In genomic region chr9:43981376-43981775, GRCm38 (mm10) we compare ENCODE assay signal across 14 mouse cellular contexts.
DNase-seq lines count a peak whose midpoint lies in the region; ATAC-seq lines count a peak whose summit lies in the region.
"Had no signal": no experiment of that assay in that cellular context is flagged by ENCODE, and none has a peak within 500 bp of the region (broad histone marks: within the 10 kb centered on the region; RNA-seq: fewer than 3 reads in every experiment).

No protein-coding gene starts in this region.

- no peaks in the 10 kb centered on the region for H3K4me1 ChIP-seq in intestine, embryonic 14.5 days (replicated peaks; ENCODE audit: control insufficient read depth, insufficient read depth, low read length)
- no peaks in the 10 kb centered on the region; the same call in 1 of the 2 replicates for H3K4me1 ChIP-seq in intestine, embryonic 16.5 days (ENCODE audit: control insufficient read depth, insufficient read depth, low read length)
- peaks cover 3% of the 10 kb centered on the region; the same call in 1 of the 2 replicates for H3K4me1 ChIP-seq in liver, embryonic 13.5 days (replicated peaks)

- H3K9ac ChIP-seq in intestine, embryonic 14.5 days (ENCODE audit: low read length) = no peak overlapping the region
- no peak overlapping the region for H3K9ac ChIP-seq in intestine, embryonic 16.5 days (ENCODE audit: low read depth, low read length)
- H3K9ac ChIP-seq in liver, embryonic 13.5 days = no peak overlapping the region

- peak overlapping the region; percentile 51; the same call in 1 of the 2 replicates for H3K27ac ChIP-seq in intestine, embryonic 14.5 days (ENCODE audit: low read depth)
- peak overlapping the region; percentile 18; the same call in 1 of the 2 replicates for H3K27ac ChIP-seq in intestine, embryonic 16.5 days (ENCODE audit: low read length)
- H3K27ac ChIP-seq in liver, embryonic 13.5 days = no peak overlapping the region
- H3K27ac ChIP-seq: left cerebral cortex, adult 2 months had no signal

- no peak overlapping the region for H3K4me3 ChIP-seq in intestine, embryonic 14.5 days (ENCODE audit: low read depth, low read length)
- H3K4me3 ChIP-seq in intestine, embryonic 16.5 days (ENCODE audit: low read length) = no peak overlapping the region
- no peak overlapping the region for H3K4me3 ChIP-seq in liver, embryonic 13.5 days (replicated peaks)
- H3K4me3 ChIP-seq: left cerebral cortex, adult 2 months had no signal

- ATAC-seq in intestine, embryonic 14.5 days (replicated peaks; ENCODE audit: low FRiP score, low TSS enrichment, low read depth) = no peak; the same call in 1 of the 2 replicates
- peak; percentile 82 for ATAC-seq in intestine, embryonic 16.5 days
- ATAC-seq in liver, embryonic 13.5 days (ENCODE audit: low read depth) = peak; percentile 54

- no peaks in the 10 kb centered on the region for H3K9me3 ChIP-seq in intestine, embryonic 14.5 days (ENCODE audit: control insufficient read depth, low read length)
- H3K9me3 ChIP-seq in intestine, embryonic 16.5 days (ENCODE audit: control insufficient read depth, low read length) = no peaks in the 10 kb centered on the region
- no peaks in the 10 kb centered on the region for H3K9me3 ChIP-seq in liver, embryonic 13.5 days (replicated peaks)

- no peak overlapping the region for H3K4me2 ChIP-seq in intestine, embryonic 14.5 days (ENCODE audit: low read length)
- peak overlapping the region; percentile 22; the same call in 1 of the 2 replicates for H3K4me2 ChIP-seq in intestine, embryonic 16.5 days (ENCODE audit: low read depth, low read length)
- H3K4me2 ChIP-seq in liver, embryonic 13.5 days = no peak overlapping the region
- H3K4me2 ChIP-seq: heart, embryonic 11.5 days had no signal

- no peaks in the 10 kb centered on the region for H3K36me3 ChIP-seq in intestine, embryonic 14.5 days (ENCODE audit: control insufficient read depth, insufficient read depth, low read length)
- no peaks in the 10 kb centered on the region for H3K36me3 ChIP-seq in intestine, embryonic 16.5 days (ENCODE audit: control insufficient read depth, insufficient read depth, low read length)
- H3K36me3 ChIP-seq in liver, embryonic 13.5 days = no peaks in the 10 kb centered on the region

- H3K27me3 ChIP-seq in intestine, embryonic 14.5 days (replicated peaks; ENCODE audit: control insufficient read depth, insufficient read depth, low read length) = no peaks in the 10 kb centered on the region
- H3K27me3 ChIP-seq in intestine, embryonic 16.5 days (replicated peaks; ENCODE audit: control insufficient read depth, insufficient read depth, low read length) = no peaks in the 10 kb centered on the region
- H3K27me3 ChIP-seq in liver, embryonic 13.5 days = no peaks in the 10 kb centered on the region

- peak; percentile 37 for DNase-seq in kidney, adult 9 months
- DNase-seq in kidney, postnatal 4 days = no peak
- no peak for DNase-seq in intestine, embryonic 14.5 days (ENCODE audit: low spot score)
- no peak for DNase-seq in liver, embryonic 13.5 days
- no peak for DNase-seq in left cerebral cortex, postnatal 10 days (ENCODE audit: extremely low spot score in 1 of 2, low spot score in 2 of 2)
- DNase-seq in heart, adult 11 months = no peak
- DNase-seq: adrenal gland, postnatal 36 days; cerebellum, adult 9-10 months; gastrocnemius, postnatal 36 days; heart, postnatal 14 days; thymus, postnatal 25 days had no signal

- intact Hi-C loops in left cerebral cortex, postnatal 10 days (cut with DNase I) = loop anchor here (5.0 to 10.0 kb wide), 2 partner anchors 141 to 253 kb away; partner anchors contain the start of gene Cbl

- WGBS in intestine, embryonic 14.5 days = 18% methylated on average over 8 of the region's 8 CpGs
- 27% methylated on average over 8 of the region's 8 CpGs for WGBS in intestine, embryonic 16.5 days
- WGBS in liver, embryonic 13.5 days (ENCODE audit: insufficient replicate concordance) = 42% methylated on average over 8 of the region's 8 CpGs
